Mouse (Mus musculus) limb, embryonic 15.5 days (tissue): ENCODE data around the gene Golm1. TPM values are rescaled to one million over a fixed set of nuclear protein-coding genes. Genes with fewer than 3 reads are reported as not detected.

Experiments used
- ATAC-seq: fragments of 200-750 bp; cut with Nextera tagmentation; 2 replicates; pipeline ENCODE4 v1.8.0; 2017; ENCODE audit warnings: low read depth, moderate TSS enrichment; ENCODE audit not compliant: insufficient number of reproducible peaks, low FRiP score, low TSS enrichment
- H3K27ac ChIP-seq: fragments of 300-500 bp; sonication (generic); 2 replicates; pipeline ENCODE4 v1.5.1; 2015; ENCODE audit warnings: moderate library complexity, mild to moderate bottlenecking, inconsistent platforms
- H3K27me3 ChIP-seq: fragments of 300-500 bp; sonication (generic); 2 replicates; pipeline ENCODE4 v1.6.1; 2015; ENCODE audit warnings: inconsistent platforms
- H3K36me3 ChIP-seq: fragments of 300-500 bp; sonication (generic); 2 replicates; pipeline ENCODE4 v1.6.1; 2015; ENCODE audit warnings: inconsistent platforms
- H3K4me1 ChIP-seq: fragments of 300-500 bp; sonication (generic); 2 replicates; pipeline ENCODE4 v1.6.1; 2015; ENCODE audit warnings: inconsistent platforms
- H3K4me2 ChIP-seq: fragments of 300-500 bp; sonication (generic); 2 replicates; pipeline ENCODE4 v1.6.1; 2015; ENCODE audit warnings: mild to moderate bottlenecking, inconsistent platforms
- H3K4me3 ChIP-seq: fragments of 300-500 bp; sonication (generic); 2 replicates; pipeline ENCODE4 v1.5.1; 2015; ENCODE audit warnings: mild to moderate bottlenecking, inconsistent platforms
- H3K9ac ChIP-seq: fragments of 300-500 bp; sonication (generic); 2 replicates; pipeline ENCODE4 v1.6.1; 2015; ENCODE audit warnings: inconsistent platforms
- H3K9me3 ChIP-seq: fragments of 300-500 bp; sonication (generic); 2 replicates; pipeline ENCODE4 v1.6.1; 2016; ENCODE audit warnings: inconsistent platforms
- WGBS: fragments of 180-500 bp; shearing (Covaris S2); methylation state at CpG from one replicate; pipeline ENCODE4 v1.1.7; 2015; 5-methylcytosine and 5-hydroxymethylcytosine counted together
- polyA plus RNA-seq: library from polyadenylated mRNA; unstranded; fragments of >200 nt; fragmentation: Nextera tagmentation; extraction: Ambion mirVana; gene quantifications from 2 replicates; pipeline ENCODE4 v1.2.1, GENCODE M21; 2015

The Golm1 gene
- polyA plus RNA-seq, 1 experiment from 2014 or later: 38.8 TPM

DNA sequence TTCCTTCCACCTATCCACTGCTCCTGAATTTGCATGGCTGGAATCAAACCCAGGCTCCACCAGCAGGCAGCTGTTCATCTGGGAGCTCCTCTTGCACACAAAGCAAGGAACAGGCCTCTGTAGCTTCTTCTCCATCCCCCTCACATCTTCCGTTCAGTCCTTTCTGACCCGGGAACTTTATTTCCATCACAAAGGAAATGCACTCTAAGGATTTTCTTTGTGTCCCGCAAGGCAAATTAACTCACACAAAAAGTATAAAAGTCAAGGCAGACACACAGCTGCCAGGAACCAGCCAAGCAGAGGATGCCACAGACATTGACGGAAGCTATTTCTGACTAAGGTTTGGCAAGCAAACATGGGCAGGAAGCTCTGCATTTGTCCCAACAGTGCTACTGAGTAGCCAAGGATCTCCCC lies 18.6 kb downstream of the Golm1 start:
- H3K4me1 ChIP-seq: 0 out of 2 replicates have a peak, but pooled peaks cover 3% of the 10 kb centered on the region

GRCm38 (mm10) chr13:59656316-59656832 lies 19.2 kb downstream of the Golm1 start:
- WGBS: 56% methylated on average over 10 of the region's 10 CpGs

More for the DNA sequence above, 18.6 kb downstream of the Golm1 start:
- 56% methylated on average over 4 of the region's 4 CpGs for WGBS
- no peaks in the 10 kb centered on the region for H3K27me3 ChIP-seq
- peak overlapping the region; percentile 43 for H3K27ac ChIP-seq
- no peak overlapping the region for H3K4me3 ChIP-seq
- no peak overlapping the region for H3K9ac ChIP-seq
- no peak overlapping the region for H3K4me2 ChIP-seq
- H3K9me3 ChIP-seq: no peaks in the 10 kb centered on the region
- no peak for ATAC-seq
- 0 out of 2 replicates have a peak, but pooled peaks cover 4% of the 10 kb centered on the region for H3K36me3 ChIP-seq

DNA sequence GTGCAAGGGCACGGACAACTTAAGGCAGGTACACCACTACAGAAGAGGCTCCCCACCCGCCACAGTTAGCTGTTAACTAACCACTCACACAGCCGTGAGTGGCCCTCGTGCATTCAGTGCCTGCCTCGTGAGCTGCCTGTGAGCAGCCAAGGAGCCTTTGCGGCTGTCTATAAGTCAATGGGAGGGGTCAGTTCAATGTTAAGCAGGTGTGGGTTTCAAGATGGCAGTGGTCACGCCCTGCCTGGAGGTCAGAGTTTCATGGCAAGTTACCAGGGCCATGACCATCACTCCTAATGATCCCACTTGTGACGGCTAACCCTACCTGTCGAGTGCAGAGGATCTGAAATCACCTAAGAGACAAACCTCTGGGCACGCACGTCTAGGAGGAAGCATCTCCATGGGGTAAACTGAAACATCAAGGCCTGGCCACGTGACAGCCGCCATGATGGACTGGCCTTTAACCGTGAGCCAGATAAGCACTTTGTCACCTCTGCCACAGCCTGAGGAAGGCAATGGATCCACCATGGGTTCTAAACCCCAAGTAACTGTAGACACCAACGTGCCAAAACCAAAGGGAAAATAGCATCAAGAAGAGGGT lies 19.8 kb downstream of the Golm1 start:
- no peak overlapping the region for H3K27ac ChIP-seq
- no peak overlapping the region for H3K9ac ChIP-seq
- H3K4me1 ChIP-seq: 0 out of 2 replicates have a peak, but pooled peaks cover 3% of the 10 kb centered on the region
- no peak overlapping the region for H3K4me3 ChIP-seq
- no peaks in the 10 kb centered on the region for H3K36me3 ChIP-seq
- H3K27me3 ChIP-seq: no peaks in the 10 kb centered on the region
- no peak for ATAC-seq
- H3K4me2 ChIP-seq: no peak overlapping the region
- H3K9me3 ChIP-seq: no peaks in the 10 kb centered on the region
- 91% methylated on average over 15 of the region's 15 CpGs for WGBS

More at GRCm38 (mm10) chr13:59656316-59656832, 19.2 kb downstream of the Golm1 start:
- 0 out of 2 replicates have a peak, but pooled peaks cover under 1% of the 10 kb centered on the region for H3K36me3 ChIP-seq
- no peaks in the 10 kb centered on the region for H3K27me3 ChIP-seq
- no peak overlapping the region for H3K9ac ChIP-seq
- 0 out of 2 replicates have a peak, but pooled peaks cover 3% of the 10 kb centered on the region for H3K4me1 ChIP-seq
- no peak overlapping the region for H3K4me3 ChIP-seq
- no peak overlapping the region for H3K4me2 ChIP-seq
- no peak for ATAC-seq
- no peaks in the 10 kb centered on the region for H3K9me3 ChIP-seq
- peak overlapping the region; percentile 43; the same call in 1 of the 2 replicates for H3K27ac ChIP-seq

GRCm38 (mm10) chr13:59654465-59654864 lies 21.1 kb downstream of the Golm1 start:
- H3K4me1 ChIP-seq: 0 out of 2 replicates have a peak, but pooled peaks cover 3% of the 10 kb centered on the region
- no peaks in the 10 kb centered on the region for H3K27me3 ChIP-seq
- no peak overlapping the region for H3K4me3 ChIP-seq
- no peak for ATAC-seq
- no peak overlapping the region for H3K27ac ChIP-seq
- 90% methylated on average over 5 of the region's 5 CpGs for WGBS
- H3K9ac ChIP-seq: no peak overlapping the region
- H3K36me3 ChIP-seq: peaks cover 1% of the 10 kb centered on the region
- H3K4me2 ChIP-seq: no peak overlapping the region
- H3K9me3 ChIP-seq: no peaks in the 10 kb centered on the region

DNA sequence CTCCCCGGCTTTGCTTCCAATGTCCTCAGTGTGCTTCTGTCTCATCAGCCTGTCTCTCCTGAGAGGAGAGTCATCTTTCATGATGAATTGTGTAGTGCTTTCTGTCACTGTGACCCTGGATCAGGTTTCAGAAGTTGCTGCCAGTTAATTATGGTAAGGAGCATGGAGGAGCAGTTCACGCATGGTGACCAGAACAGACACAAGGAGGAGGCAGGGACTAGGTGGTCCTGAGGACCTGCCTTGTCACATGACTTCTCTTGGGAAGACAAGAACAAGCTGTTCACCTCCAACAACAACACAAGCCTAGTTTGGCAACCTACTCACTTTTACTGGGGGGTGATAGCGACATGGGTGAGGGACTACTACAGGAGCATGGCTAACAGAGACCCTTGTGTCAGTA lies 22.5 kb downstream of the Golm1 start:
- ATAC-seq: no peak
- 71% methylated on average over 3 of the region's 3 CpGs for WGBS
- Histone ChIP-seq H3K27me3 (no peaks in the 10 kb centered on the region), H3K36me3 (peaks cover 9% of the 10 kb centered on the region), H3K4me3 (no peak overlapping the region), H3K9ac (no peak overlapping the region), H3K4me1 (0 out of 2 replicates have a peak, but pooled peaks cover 3% of the 10 kb centered on the region), H3K9me3 (no peaks in the 10 kb centered on the region), H3K4me2 (no peak overlapping the region), H3K27ac (no peak overlapping the region)

DNA sequence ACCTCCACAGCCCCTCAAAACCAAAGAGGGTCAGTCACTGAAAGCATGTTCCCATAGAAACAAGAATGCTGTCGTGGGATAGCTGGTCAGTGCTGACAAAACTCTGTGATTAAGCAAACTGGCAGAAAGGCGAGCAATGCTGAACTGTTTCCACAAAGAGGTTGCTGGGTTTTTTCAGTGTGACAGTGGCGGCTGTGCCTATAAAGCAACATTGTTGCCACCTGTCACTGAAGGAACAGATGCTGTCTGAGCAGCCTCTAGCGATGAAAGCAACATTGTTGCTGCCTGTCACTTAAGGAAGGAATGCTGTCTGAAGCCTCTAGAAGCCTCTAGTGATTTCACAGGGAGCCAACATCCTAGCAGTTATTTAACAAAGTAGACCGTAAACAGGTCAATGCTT lies 23.0 kb downstream of the Golm1 start:
- 53% methylated on average over 5 of the region's 5 CpGs for WGBS
- Histone ChIP-seq H3K9ac (no peak overlapping the region), H3K4me3 (no peak overlapping the region), H3K9me3 (no peaks in the 10 kb centered on the region), H3K27ac (no peak overlapping the region), H3K4me1 (0 out of 2 replicates have a peak, but pooled peaks cover 3% of the 10 kb centered on the region), H3K36me3 (peaks cover 9% of the 10 kb centered on the region), H3K27me3 (no peaks in the 10 kb centered on the region), H3K4me2 (no peak overlapping the region)
- no peak for ATAC-seq

DNA sequence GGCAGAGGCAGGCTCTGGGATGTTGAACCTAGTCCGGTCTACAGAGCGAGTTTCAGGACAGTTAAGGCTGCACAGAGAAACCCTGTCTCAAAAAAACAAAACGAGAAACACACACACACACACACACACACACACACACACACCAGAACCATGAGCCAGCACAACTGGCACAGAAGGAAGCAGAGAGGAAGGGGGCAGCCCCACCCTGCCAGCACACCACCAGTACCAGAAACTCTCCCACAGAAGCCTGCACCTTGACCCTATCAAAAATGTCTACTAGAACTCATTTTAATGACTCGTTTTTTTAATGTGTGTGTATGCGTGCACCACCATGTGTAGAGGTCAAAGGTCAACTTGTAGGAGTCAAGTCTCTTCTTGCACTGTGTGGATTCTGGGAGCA lies 25.8 kb downstream of the Golm1 start:
- ATAC-seq: no peak
- no peaks in the 10 kb centered on the region for H3K9me3 ChIP-seq
- peaks cover 13% of the 10 kb centered on the region for H3K36me3 ChIP-seq
- 68% methylated on average over 5 of the region's 5 CpGs for WGBS
- H3K4me2 ChIP-seq: no peak overlapping the region
- H3K9ac ChIP-seq: no peak overlapping the region
- no peak overlapping the region for H3K27ac ChIP-seq
- peaks cover 3% of the 10 kb centered on the region; the same call in 1 of the 2 replicates for H3K4me1 ChIP-seq
- H3K27me3 ChIP-seq: no peaks in the 10 kb centered on the region
- no peak overlapping the region for H3K4me3 ChIP-seq

DNA sequence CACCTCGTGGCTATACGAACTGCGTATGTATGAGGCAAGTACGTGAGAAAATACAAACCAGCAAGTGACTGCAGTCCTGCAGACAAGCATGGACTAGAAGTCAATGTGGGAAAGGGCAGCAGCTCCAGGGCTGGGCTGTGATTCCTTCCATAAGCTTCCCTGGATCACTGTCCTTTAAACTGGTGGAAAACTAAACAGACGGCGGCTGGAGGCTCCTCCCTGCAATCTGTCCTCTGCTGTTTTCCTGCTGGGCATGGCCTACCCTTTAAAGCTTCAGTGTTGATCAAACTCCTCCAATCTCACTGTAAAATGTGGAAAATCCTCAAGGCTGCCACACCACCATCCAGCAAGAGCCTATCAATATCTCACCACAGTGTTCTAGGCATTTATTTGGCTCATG lies 27.0 kb downstream of the Golm1 start:
- H3K4me2 ChIP-seq: no peak overlapping the region
- ATAC-seq: no peak
- no peaks in the 10 kb centered on the region for H3K27me3 ChIP-seq
- H3K9ac ChIP-seq: no peak overlapping the region
- 87% methylated on average over 6 of the region's 6 CpGs for WGBS
- peaks cover 14% of the 10 kb centered on the region for H3K36me3 ChIP-seq
- H3K4me3 ChIP-seq: no peak overlapping the region
- H3K9me3 ChIP-seq: no peaks in the 10 kb centered on the region
- H3K4me1 ChIP-seq: peaks cover 3% of the 10 kb centered on the region; the same call in 1 of the 2 replicates
- no peak overlapping the region for H3K27ac ChIP-seq

DNA sequence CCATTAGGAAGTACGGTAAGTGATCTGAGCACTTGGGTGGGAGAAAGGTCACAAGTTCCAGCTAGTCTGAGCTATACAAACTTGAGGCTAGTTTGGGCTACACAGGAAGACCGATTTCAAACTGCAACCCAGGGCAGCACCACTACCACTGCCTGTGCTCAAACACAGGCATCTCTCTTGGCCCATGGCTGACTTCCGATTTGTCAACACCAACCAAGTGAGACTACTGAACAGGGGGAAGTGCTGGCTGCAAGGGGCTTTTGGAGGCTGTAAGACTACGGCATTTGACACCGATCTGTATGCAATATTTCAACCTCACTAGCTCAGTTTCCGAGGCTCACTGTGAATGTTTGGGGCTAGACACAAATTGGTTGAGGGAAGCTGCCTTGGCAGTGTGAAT lies 28.1 kb downstream of the Golm1 start:
- Histone ChIP-seq H3K4me3 (no peak overlapping the region), H3K27me3 (no peaks in the 10 kb centered on the region), H3K27ac (no peak overlapping the region), H3K9ac (no peak overlapping the region), H3K4me2 (no peak overlapping the region), H3K4me1 (peaks cover 3% of the 10 kb centered on the region; the same call in 1 of the 2 replicates), H3K36me3 (peaks cover 17% of the 10 kb centered on the region), H3K9me3 (no peaks in the 10 kb centered on the region)
- 80% methylated on average over 6 of the region's 6 CpGs for WGBS
- no peak for ATAC-seq

DNA sequence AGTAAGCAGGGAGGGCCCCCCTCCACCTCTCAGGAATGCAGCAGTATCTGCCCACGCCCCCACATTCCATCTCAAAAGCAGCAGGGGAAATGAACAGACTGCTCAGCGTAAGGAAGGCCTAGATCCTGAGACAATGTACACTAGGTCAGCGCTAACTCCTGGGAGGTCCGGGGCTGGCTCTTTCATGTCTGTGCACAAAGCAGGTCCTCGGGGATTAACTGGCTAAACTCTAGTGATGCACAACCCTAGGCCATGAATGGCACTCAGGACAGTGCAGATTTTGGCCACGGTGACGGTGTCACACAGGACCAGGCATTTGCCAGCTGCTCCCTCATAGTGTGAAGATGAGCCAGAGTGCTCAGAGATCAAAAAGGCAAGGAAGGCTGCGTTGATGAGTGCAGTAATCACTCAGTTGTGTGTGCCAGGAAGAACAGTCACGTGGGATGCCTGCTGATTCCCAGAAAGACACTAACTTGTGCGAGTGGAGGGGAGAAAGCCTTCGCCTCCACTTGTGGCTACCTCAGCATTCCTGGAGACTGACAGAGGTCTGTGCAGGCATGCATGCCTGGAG lies 28.9 kb downstream of the Golm1 start:
- no peak for ATAC-seq
- no peak overlapping the region for H3K4me3 ChIP-seq
- H3K4me1 ChIP-seq: peaks cover 3% of the 10 kb centered on the region; the same call in 1 of the 2 replicates
- no peaks in the 10 kb centered on the region for H3K27me3 ChIP-seq
- H3K36me3 ChIP-seq: peaks cover 17% of the 10 kb centered on the region
- H3K4me2 ChIP-seq: no peak overlapping the region
- no peaks in the 10 kb centered on the region for H3K9me3 ChIP-seq
- H3K27ac ChIP-seq: 0 out of 2 replicates have a peak overlapping the region, but pooled peaks have one; percentile 17
- no peak overlapping the region for H3K9ac ChIP-seq
- 55% methylated on average over 11 of the region's 11 CpGs for WGBS

DNA sequence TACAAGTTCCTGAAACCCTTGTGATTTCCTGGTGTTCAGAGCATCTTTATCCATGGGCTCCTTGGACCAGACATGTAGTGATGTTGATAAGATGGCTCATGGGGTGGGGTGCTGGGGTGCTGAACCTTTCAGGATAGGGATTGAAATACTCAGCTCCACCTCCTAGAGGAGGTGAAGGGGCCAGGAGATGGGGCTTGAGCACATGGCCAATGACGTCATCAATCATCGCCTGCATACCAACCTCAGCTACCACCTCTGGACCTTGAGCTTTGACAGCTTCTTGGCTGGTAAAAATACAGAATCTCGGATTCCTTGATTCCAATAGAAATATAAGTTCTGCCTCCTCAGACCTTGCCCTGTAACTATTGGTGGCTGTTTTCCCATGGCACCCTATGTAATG lies 30.1 kb downstream of the Golm1 start:
- 82% methylated on average over 3 of the region's 3 CpGs for WGBS
- peaks cover 3% of the 10 kb centered on the region; the same call in 1 of the 2 replicates for H3K4me1 ChIP-seq
- no peaks in the 10 kb centered on the region for H3K27me3 ChIP-seq
- H3K9ac ChIP-seq: no peak overlapping the region
- peaks cover 17% of the 10 kb centered on the region for H3K36me3 ChIP-seq
- H3K4me2 ChIP-seq: no peak overlapping the region
- no peak overlapping the region for H3K4me3 ChIP-seq
- no peak for ATAC-seq
- no peak overlapping the region for H3K27ac ChIP-seq
- H3K9me3 ChIP-seq: no peaks in the 10 kb centered on the region

DNA sequence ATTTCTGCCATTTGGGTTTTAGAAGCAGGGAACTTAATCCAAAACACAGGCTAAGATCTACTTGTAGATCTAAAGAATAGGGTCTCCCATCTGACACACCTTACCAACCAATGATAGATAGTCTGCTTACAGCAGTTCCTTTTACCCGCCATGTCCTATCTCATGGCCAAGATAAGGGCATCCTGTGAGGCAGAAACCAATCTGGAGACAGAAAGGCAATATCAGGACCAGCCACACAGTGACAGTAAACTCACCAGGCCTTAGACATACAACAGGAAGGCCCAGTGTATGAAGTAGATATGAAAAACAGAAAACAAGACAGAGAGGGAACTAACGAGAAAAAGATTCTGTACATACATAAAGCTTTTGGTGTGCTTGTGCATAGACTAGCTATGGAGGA lies 32.8 kb downstream of the Golm1 start:
- Histone ChIP-seq H3K4me2 (no peak overlapping the region), H3K36me3 (peaks cover 22% of the 10 kb centered on the region), H3K27ac (no peak overlapping the region), H3K4me3 (no peak overlapping the region), H3K9me3 (no peaks in the 10 kb centered on the region), H3K4me1 (peaks cover 3% of the 10 kb centered on the region; the same call in 1 of the 2 replicates), H3K27me3 (no peaks in the 10 kb centered on the region), H3K9ac (no peak overlapping the region)
- no peak for ATAC-seq
- 82% methylated on average over 2 of the region's 2 CpGs for WGBS
